11 mouse cellular contexts compared by ENCODE assay signal in the genomic region with DNA sequence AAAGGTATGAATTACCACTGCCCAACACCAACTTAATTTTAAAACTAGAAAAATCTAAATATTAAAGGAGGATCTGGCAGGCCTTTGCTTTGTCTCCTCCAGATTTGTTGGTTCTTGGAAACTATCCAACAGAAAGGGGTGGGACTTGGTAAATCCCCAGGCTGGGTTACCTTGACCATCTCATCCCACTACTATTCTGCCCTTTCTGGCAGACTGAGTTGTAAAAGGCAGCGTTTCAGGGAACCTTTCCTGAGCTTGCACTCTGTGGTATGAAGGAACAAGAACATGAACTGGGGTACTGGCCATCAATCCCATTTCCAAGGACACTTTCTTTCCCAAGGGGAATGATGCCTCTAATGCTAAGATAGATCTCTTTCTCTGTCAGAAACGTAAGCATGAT. TPM values are rescaled to one million over a fixed set of nuclear protein-coding genes. Genes with fewer than 3 reads are reported as not detected.
DNase-seq lines count a peak whose midpoint lies in the region; ATAC-seq and TF ChIP-seq lines count a peak whose summit lies in the region.
"Had no signal": no experiment of that assay in that cellular context is flagged by ENCODE, and none has a peak within 500 bp of the region (broad histone marks: within the 10 kb centered on the region; RNA-seq: fewer than 3 reads in every experiment).

No protein-coding gene starts in this region.

- intact Hi-C loops in heart, postnatal 36 days (cut with DNase I) = no loop called here

- 59% methylated on average over 2 of the region's 2 CpGs for WGBS in heart, embryonic 15.5 days
- 75% methylated on average over 2 of the region's 2 CpGs for WGBS in limb, embryonic 13.5 days
- WGBS in limb, embryonic 10.5 days = 80% methylated on average over 2 of the region's 2 CpGs

- H3K36me3 ChIP-seq in heart, embryonic 15.5 days = no peaks in the 10 kb centered on the region
- H3K36me3 ChIP-seq in limb, embryonic 13.5 days = no peaks in the 10 kb centered on the region
- H3K36me3 ChIP-seq in limb, embryonic 10.5 days = no peaks in the 10 kb centered on the region
- no peaks in the 10 kb centered on the region; the same call in 1 of the 2 replicates for H3K36me3 ChIP-seq in E14TG2a.4 (ENCODE audit: insufficient read depth, low read length)
- H3K36me3 ChIP-seq: neural tube, embryonic 12.5 days had no signal

- DNase-seq in heart, postnatal 36 days = no peak
- DNase-seq in limb, embryonic 10.5 days (ENCODE audit: low spot score) = no peak
- peak; percentile 52 for DNase-seq in adrenal gland, postnatal 14 days
- no peak for DNase-seq in right cerebral cortex, postnatal 14 days
- DNase-seq in cerebellum, postnatal 25 days = no peak
- DNase-seq: cerebellum, adult 8-10 months; thymus, postnatal 14 days had no signal

- no peak overlapping the region for H3K9ac ChIP-seq in heart, embryonic 15.5 days
- no peak overlapping the region for H3K9ac ChIP-seq in limb, embryonic 13.5 days
- H3K9ac ChIP-seq: neural tube, embryonic 12.5 days had no signal

- peak overlapping the region; percentile 73 for H3K27ac ChIP-seq in heart, embryonic 15.5 days
- peak overlapping the region; percentile 28; the same call in 1 of the 2 replicates for H3K27ac ChIP-seq in limb, embryonic 13.5 days
- no peak overlapping the region for H3K27ac ChIP-seq in limb, embryonic 10.5 days
- H3K27ac ChIP-seq: neural tube, embryonic 12.5 days had no signal

- H3K9me3 ChIP-seq in heart, embryonic 15.5 days (replicated peaks) = no peaks in the 10 kb centered on the region
- H3K9me3 ChIP-seq in limb, embryonic 13.5 days = no peaks in the 10 kb centered on the region
- no peaks in the 10 kb centered on the region for H3K9me3 ChIP-seq in limb, embryonic 10.5 days (replicated peaks)
- no peaks in the 10 kb centered on the region for H3K9me3 ChIP-seq in E14TG2a.4 (ENCODE audit: low read length)
- H3K9me3 ChIP-seq: neural tube, embryonic 12.5 days had no signal

- no peak overlapping the region for H3K4me2 ChIP-seq in heart, embryonic 15.5 days
- no peak overlapping the region for H3K4me2 ChIP-seq in limb, embryonic 13.5 days (replicated peaks)
- H3K4me2 ChIP-seq: neural tube, embryonic 12.5 days had no signal

- peaks cover 56% of the 10 kb centered on the region for H3K4me1 ChIP-seq in heart, embryonic 15.5 days (replicated peaks)
- peaks cover 29% of the 10 kb centered on the region for H3K4me1 ChIP-seq in limb, embryonic 13.5 days
- peaks cover 35% of the 10 kb centered on the region for H3K4me1 ChIP-seq in limb, embryonic 10.5 days
- peaks cover 78% of the 10 kb centered on the region for H3K4me1 ChIP-seq in E14TG2a.4 (replicated peaks; ENCODE audit: low read depth, low read length)

- no peak for ATAC-seq in heart, embryonic 15.5 days (replicated peaks; ENCODE audit: insufficient number of reproducible peaks, insufficient read depth, low FRiP score, low read depth)
- no peak for ATAC-seq in limb, embryonic 13.5 days (ENCODE audit: low FRiP score, low read depth)

- H3K4me3 ChIP-seq in heart, embryonic 15.5 days = no peak overlapping the region
- H3K4me3 ChIP-seq in limb, embryonic 13.5 days = no peak overlapping the region
- H3K4me3 ChIP-seq in limb, embryonic 10.5 days = no peak overlapping the region
- 0 out of 2 replicates have a peak overlapping the region, but pooled peaks have one; percentile 7 for H3K4me3 ChIP-seq in E14TG2a.4 (replicated peaks; ENCODE audit: low read length)
- H3K4me3 ChIP-seq: neural tube, embryonic 12.5 days had no signal

- TF ChIP-seq CTCF in E14TG2a.4 (conservative IDR thresholded peaks at IDR 0.05; ENCODE audit: low read length) = no peak

- H3K27me3 ChIP-seq in heart, embryonic 15.5 days = no peaks in the 10 kb centered on the region
- H3K27me3 ChIP-seq in limb, embryonic 13.5 days = no peaks in the 10 kb centered on the region
- H3K27me3 ChIP-seq in limb, embryonic 10.5 days (ENCODE audit: low read depth, poor library complexity, severe bottlenecking) = no peaks in the 10 kb centered on the region
- H3K27me3 ChIP-seq in E14TG2a.4 (ENCODE audit: insufficient read depth, low read length) = no peaks in the 10 kb centered on the region
- H3K27me3 ChIP-seq: neural tube, embryonic 12.5 days had no signal

RNA-seq across cellular contexts. Expression of a gene that starts 52.9 kb away (rescaled TPM):
- 16.4 and 19.6 TPM in 2 replicates for polyA plus RNA-seq in heart, embryonic 15.5 days (2015; fragmentation: Nextera tagmentation; extraction: Ambion mirVana)
- total RNA-seq in heart, postnatal 36 days (2021) = 10 to 100 TPM; 72.2 to 76.1 TPM
- polyA plus RNA-seq in limb, embryonic 13.5 days (2015; fragmentation: Nextera tagmentation; extraction: Ambion mirVana) = 14.3 and 15.7 TPM in 2 replicates
- 10.0 and 12.0 TPM in 2 replicates for polyA plus RNA-seq in limb, embryonic 10.5 days (2016; fragmentation: Nextera tagmentation; extraction: Ambion mirVana)
- 47.4 and 49.9 TPM in 2 replicates for total RNA-seq in adrenal gland, postnatal 14 days (2021)
